Mouse (Mus musculus) MEL (cell line): ENCODE results near the gene Znhit6.
A peak's percentile ranks its signal among the peaks of the same experiment; 100 is the strongest.

Experiments
- BHLHE40 ChIP-seq: IDR thresholded peaks from 2 replicates; pipeline ENCODE4 v1.6.1; 2012; ENCODE audit warnings: low read depth, mild to moderate bottlenecking, inconsistent platforms, low read length, improper control_type of control experiment, borderline replicate concordance
- CHD2 ChIP-seq: IDR thresholded peaks from 2 replicates; pipeline ENCODE4 v1.6.1; 2011; ENCODE audit warnings: low read length, improper control_type of control experiment
- CTCF ChIP-seq, 3 experiments: IDR thresholded peaks in 2 of 3; conservative IDR thresholded peaks in 1 of 3; 2 replicates each; pipeline ENCODE4 v1.5.1; 2011 to 2012; ENCODE audit warnings: low read length in 3 of 3, low read depth in 2 of 3, mild to moderate bottlenecking in 2 of 3, improper control_type of control experiment in 1 of 3, inconsistent platforms in 1 of 3, mixed read lengths in 1 of 3, moderate library complexity in 1 of 3; ENCODE audit not compliant: control insufficient read depth in 1 of 3, insufficient read depth in 1 of 3, poor library complexity in 1 of 3, severe bottlenecking in 1 of 3
- EP300 ChIP-seq, 2 experiments: IDR thresholded peaks; 2 replicates each; pipeline ENCODE4 v1.6.1; 2011; ENCODE audit warnings: improper control_type of control experiment in 2 of 2, low read length in 2 of 2, low read depth in 1 of 2, mild to moderate bottlenecking in 1 of 2
- GATA1 ChIP-seq: IDR thresholded peaks from 2 replicates; pipeline ENCODE4 v1.6.1; 2011; ENCODE audit warnings: low read depth, low read length, improper control_type of control experiment
- JUND ChIP-seq: IDR thresholded peaks from 2 replicates; pipeline ENCODE4 v1.6.1; 2011; ENCODE audit warnings: low read depth, mild to moderate bottlenecking, improper control_type of control experiment, low read length
- MAX ChIP-seq: IDR thresholded peaks from 2 replicates; pipeline ENCODE4 v1.6.1; 2011; ENCODE audit warnings: low read length, improper control_type of control experiment
- POLR2A ChIP-seq, 2 experiments: IDR thresholded peaks; 2 replicates each; pipeline ENCODE4 v1.6.1; 2011 to 2012; ENCODE audit warnings: low read length in 2 of 2, mild to moderate bottlenecking in 2 of 2, control low read depth in 1 of 2, improper control_type of control experiment in 1 of 2, low read depth in 1 of 2, moderate library complexity in 1 of 2; ENCODE audit not compliant: control insufficient read depth in 1 of 2, insufficient read depth in 1 of 2, poor library complexity in 1 of 2
- TBP ChIP-seq: IDR thresholded peaks from 2 replicates; pipeline ENCODE4 v1.8.0; 2011; ENCODE audit warnings: low read depth, low read length, improper control_type of control experiment
- TCF12 ChIP-seq: IDR thresholded peaks from 2 replicates; pipeline ENCODE4 v1.6.1; 2014; ENCODE audit warnings: low read depth, mild to moderate bottlenecking, inconsistent platforms, low read length, improper control_type of control experiment, moderate library complexity
- UBTF ChIP-seq: IDR thresholded peaks from 2 replicates; pipeline ENCODE4 v1.6.1; 2012; ENCODE audit warnings: low read depth, mild to moderate bottlenecking, inconsistent platforms, low read length, improper control_type of control experiment, moderate library complexity, borderline replicate concordance; ENCODE audit not compliant: insufficient read depth
- ZNF384 ChIP-seq: IDR thresholded peaks from 2 replicates; pipeline ENCODE4 v1.6.1; 2012; ENCODE audit warnings: low read depth, mild to moderate bottlenecking, inconsistent platforms, low read length, improper control_type of control experiment

- TF ChIP-seq GATA1, result no peak
- no peak for TF ChIP-seq JUND
- TF ChIP-seq EP300 (IDR thresholded peaks at IDR 0.05; ENCODE audit: low read depth in 1 of 2, low read length in 2 of 2), result no peak
- peak; percentile 87 to 92 for TF ChIP-seq POLR2A (IDR thresholded peaks at IDR 0.05; ENCODE audit: control insufficient read depth in 1 of 2, insufficient read depth in 1 of 2, low read depth in 1 of 2, low read length in 2 of 2, poor library complexity in 1 of 2)
- TF ChIP-seq UBTF, result no peak
- TF ChIP-seq CTCF (IDR thresholded peaks at IDR 0.05 in 2 of 3, conservative IDR thresholded peaks at IDR 0.05 in 1 of 3; ENCODE audit: control insufficient read depth in 1 of 3, insufficient read depth in 1 of 3, low read depth in 2 of 3, low read length in 3 of 3, poor library complexity in 1 of 3, severe bottlenecking in 1 of 3), result no peak
- TF ChIP-seq CHD2, result no peak
- no peak for TF ChIP-seq ZNF384
- peak; percentile 85 for TF ChIP-seq BHLHE40
- TF ChIP-seq TBP, result peak; percentile 87
- 0 out of 2 replicates have a peak, but pooled peaks have one; percentile 14 for TF ChIP-seq TCF12
- TF ChIP-seq MAX, result peak; percentile 96
Observed at GRCm38 (mm10) chr3:145575743-145576481, at the start of gene Znhit6.
